Mouse (Mus musculus) central nervous system, embryonic 14 days (tissue): ENCODE measurements around the gene Vmn2r65. TPM values are rescaled to one million over a fixed set of nuclear protein-coding genes. Genes with fewer than 3 reads are reported as not detected.

ENCODE experiments used
- polyA plus RNA-seq: library from polyadenylated mRNA; depleted of rRNA; stranded (reverse); fragments of >200 nt; gene quantifications from 2 replicates; pipeline ENCODE4 v1.2.3, GENCODE M21; 2012; rRNA removed

Vmn2r65 gene
- not detected in 2 replicates for polyA plus RNA-seq

DNA sequence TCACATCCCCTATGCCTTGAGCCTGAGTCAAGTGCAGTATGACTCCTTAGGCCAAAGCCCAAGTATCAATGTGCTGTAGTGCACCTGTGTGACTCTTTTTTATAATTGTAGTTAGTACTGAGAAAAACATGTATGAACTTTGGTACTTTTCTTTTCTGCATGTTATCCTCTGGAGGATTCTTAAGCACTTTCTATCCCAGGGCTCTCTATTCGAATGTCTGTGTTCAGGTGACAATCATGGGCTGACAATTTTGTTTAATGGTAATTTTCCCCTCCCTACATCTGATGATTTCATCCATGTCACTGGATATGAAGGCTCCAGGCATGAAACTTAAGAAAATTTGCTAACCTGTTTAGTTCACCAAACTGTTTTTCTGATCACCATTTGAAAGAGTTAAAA, at the start of gene Vmn2r65:
Gene Vmn2r65, minus strand, starts transcription at position 101 of the 400 bp plus-strand sequence.

DNA sequence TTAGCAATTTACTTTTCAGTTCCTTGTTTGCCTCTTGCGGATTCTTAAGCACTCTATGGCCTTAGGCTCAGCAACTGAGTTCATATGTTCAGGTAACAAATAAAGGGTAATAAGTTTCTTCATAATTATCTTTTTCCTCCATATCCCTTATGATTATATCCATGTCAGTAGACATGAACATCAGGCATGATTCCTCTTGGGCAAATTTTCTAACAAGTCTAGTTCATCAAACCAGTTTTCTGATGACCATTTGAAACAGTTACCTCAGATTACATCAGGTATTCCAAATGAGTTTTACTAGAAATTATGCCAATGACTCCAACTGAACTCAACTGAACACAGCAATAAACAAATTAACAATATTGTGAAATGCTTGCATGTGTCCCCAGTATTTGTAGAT, 48.3 kb upstream of the Vmn2r65 start, which contains the start of gene Vmn2r66:
Gene Vmn2r66, minus strand, starts transcription at position 101 of the 400 bp plus-strand sequence.

Other genes starting within 250 kb of the Vmn2r65 start
- not detected in 2 replicates for gene Olfr291, start 110.6 kb downstream of the Vmn2r65 start, polyA plus RNA-seq
- gene Vmn2r66, start 48.2 kb upstream of the Vmn2r65 start, polyA plus RNA-seq: not detected in 2 replicates
- gene Vmn2r67, start 191.9 kb upstream of the Vmn2r65 start, polyA plus RNA-seq: not detected in 2 replicates